29 mouse cellular contexts compared by ENCODE assay signal in genomic region chr1:57561517-57561916, GRCm38 (mm10).
DNase-seq lines count a peak whose midpoint lies in the region; ATAC-seq and TF ChIP-seq lines count a peak whose summit lies in the region.
"Had no signal": no experiment of that assay in that cellular context is flagged by ENCODE, and none has a peak within 500 bp of the region (broad histone marks: within the 10 kb centered on the region; RNA-seq: fewer than 3 reads in every experiment).

No protein-coding gene starts in this region.

- no peaks in the 10 kb centered on the region for H3K36me3 ChIP-seq in C2C12 (ENCODE audit: control insufficient read depth, insufficient read depth)
- H3K36me3 ChIP-seq in intestine, postnatal 0 days (ENCODE audit: control insufficient read depth, insufficient read depth): no peaks in the 10 kb centered on the region
- H3K36me3 ChIP-seq: embryonic facial prominence, embryonic 10.5 days; embryonic facial prominence, embryonic 13.5 days; forebrain, embryonic 12.5 days; forebrain, embryonic 15.5 days; heart, embryonic 12.5 days; heart, embryonic 15.5 days; hindbrain, embryonic 10.5 days; hindbrain, embryonic 13.5 days; intestine, embryonic 15.5 days had no signal

- no peak for TF ChIP-seq CTCF in C2C12 (IDR thresholded peaks at IDR 0.05; ENCODE audit: control insufficient read depth, insufficient read depth, insufficient read length)
- no peak for TF ChIP-seq CTCF in intestine, postnatal 0 days (IDR thresholded peaks at IDR 0.05; ENCODE audit: low read depth)

- no peak overlapping the region for H3K4me2 ChIP-seq in intestine, postnatal 0 days (replicated peaks; ENCODE audit: low read depth)
- H3K4me2 ChIP-seq: embryonic facial prominence, embryonic 13.5 days; forebrain, embryonic 12.5 days; forebrain, embryonic 15.5 days; heart, embryonic 12.5 days; heart, embryonic 15.5 days; hindbrain, embryonic 13.5 days; intestine, embryonic 15.5 days had no signal

- no peak overlapping the region for H3K27ac ChIP-seq in intestine, postnatal 0 days (ENCODE audit: low read depth, low read length)
- H3K27ac ChIP-seq: embryonic facial prominence, embryonic 10.5 days; embryonic facial prominence, embryonic 13.5 days; forebrain, embryonic 12.5 days; forebrain, embryonic 15.5 days; heart, embryonic 15.5 days; hindbrain, embryonic 10.5 days; hindbrain, embryonic 13.5 days; intestine, embryonic 15.5 days had no signal

- DNase-seq in adrenal gland, adult 2 months: peak; percentile 46
- no peak for DNase-seq in adrenal gland, postnatal 4 days (ENCODE audit: low spot score in 2 of 2)
- DNase-seq in 3134 (ENCODE audit: extremely low read depth, insufficient read length, low spot score): peak; percentile 11
- peak; percentile 15 to 33 for DNase-seq in adrenal gland, postnatal 36 days
- no peak for DNase-seq in layer of hippocampus, postnatal 36 days
- DNase-seq: cerebellum, adult 11-12 months; cerebellum, adult 8-10 months; cerebellum, postnatal 10 days; cerebellum, postnatal 36 days; embryo, embryonic 11 days; gastrocnemius, postnatal 25 days; heart, adult 18-20 months; heart, postnatal 10 days; heart, postnatal 36 days; kidney, adult 18-20 months had no signal

- WGBS in intestine, postnatal 0 days: 82% methylated on average over 2 of the region's 2 CpGs

- H3K79me2 ChIP-seq in C2C12 (ENCODE audit: control insufficient read depth, insufficient read depth): no peaks in the 10 kb centered on the region

- no peak overlapping the region for H3K9ac ChIP-seq in intestine, postnatal 0 days (ENCODE audit: low read depth, low read length)
- H3K9ac ChIP-seq: embryonic facial prominence, embryonic 13.5 days; forebrain, embryonic 12.5 days; forebrain, embryonic 15.5 days; heart, embryonic 12.5 days; heart, embryonic 15.5 days; hindbrain, embryonic 13.5 days; intestine, embryonic 15.5 days had no signal

- no peaks in the 10 kb centered on the region for H3K79me3 ChIP-seq in C2C12 (ENCODE audit: low read depth)

- no peaks in the 10 kb centered on the region for H3K27me3 ChIP-seq in C2C12 (ENCODE audit: control insufficient read depth, insufficient read depth, insufficient read length)
- H3K27me3 ChIP-seq in intestine, postnatal 0 days (replicated peaks; ENCODE audit: control insufficient read depth, insufficient read depth, low read length): no peaks in the 10 kb centered on the region
- H3K27me3 ChIP-seq: embryonic facial prominence, embryonic 13.5 days; forebrain, embryonic 12.5 days; forebrain, embryonic 15.5 days; heart, embryonic 12.5 days; heart, embryonic 15.5 days; hindbrain, embryonic 13.5 days; intestine, embryonic 15.5 days had no signal

- no peaks in the 10 kb centered on the region for H3K9me3 ChIP-seq in intestine, postnatal 0 days (ENCODE audit: control insufficient read depth)
- H3K9me3 ChIP-seq: embryonic facial prominence, embryonic 10.5 days; embryonic facial prominence, embryonic 13.5 days; forebrain, embryonic 12.5 days; forebrain, embryonic 15.5 days; heart, embryonic 15.5 days; hindbrain, embryonic 13.5 days; intestine, embryonic 15.5 days had no signal

- H3K4me3 ChIP-seq in C2C12 (ENCODE audit: insufficient read depth, poor library complexity, severe bottlenecking): no peak overlapping the region
- no peak overlapping the region for H3K4me3 ChIP-seq in intestine, postnatal 0 days (ENCODE audit: low read depth, low read length)
- H3K4me3 ChIP-seq: embryonic facial prominence, embryonic 10.5 days; embryonic facial prominence, embryonic 13.5 days; erythroblast, embryonic 14.5 days; forebrain, embryonic 12.5 days; forebrain, embryonic 15.5 days; heart, embryonic 12.5 days; heart, embryonic 15.5 days; hindbrain, embryonic 10.5 days; hindbrain, embryonic 13.5 days; intestine, embryonic 15.5 days had no signal

- H3K4me1 ChIP-seq in intestine, postnatal 0 days (replicated peaks; ENCODE audit: control insufficient read depth, insufficient read depth, low read length): no peaks in the 10 kb centered on the region
- H3K4me1 ChIP-seq: embryonic facial prominence, embryonic 10.5 days; embryonic facial prominence, embryonic 13.5 days; forebrain, embryonic 12.5 days; forebrain, embryonic 15.5 days; heart, embryonic 12.5 days; heart, embryonic 15.5 days; hindbrain, embryonic 10.5 days; hindbrain, embryonic 13.5 days; intestine, embryonic 15.5 days had no signal

- no peak overlapping the region for H3ac ChIP-seq in C2C12 (ENCODE audit: control insufficient read depth, insufficient read length, low read depth)

- ATAC-seq in intestine, postnatal 0 days: no peak
- ATAC-seq: activated CD4-positive, CD25-positive, alpha-beta regulatory T cell, adult 4 months; forebrain, embryonic 15.5 days; hindbrain, embryonic 16.5 days; intestine, embryonic 15.5 days had no signal

TF ChIP-seq in C2C12, 6 proteins besides CTCF, POLR2A, EP300 and RAD21:
- TF ChIP-seq MYOG (IDR thresholded peaks at IDR 0.05; ENCODE audit: control insufficient read depth, extremely low read depth, insufficient read length) (no peak), FOSL1 (IDR thresholded peaks at IDR 0.05; ENCODE audit: insufficient read depth, low read length, poor library complexity, severe bottlenecking) (no peak), USF1 (IDR thresholded peaks at IDR 0.05; ENCODE audit: low read depth) (peak; percentile 30), MYOD1 (IDR thresholded peaks at IDR 0.05; ENCODE audit: control insufficient read depth, insufficient read length, low read depth) (no peak)

Comparison
In these comparisons a context has a peak if more than half of its experiments do, and no peak if none do; other contexts are left out.
1. DNase-seq: peak in adrenal gland, adult 2 months (single experiment), 3134 (single experiment) and adrenal gland, postnatal 36 days (2 of 2); none in adrenal gland, postnatal 4 days (0 of 2) and layer of hippocampus, postnatal 36 days (0 of 2).